Mouse (Mus musculus) liver, adult 2 months (tissue): ENCODE data around the gene Rpia. TPM values are rescaled to one million over a fixed set of nuclear protein-coding genes. Genes with fewer than 3 reads are reported as not detected.

Source experiments
- DNase-seq: peaks from one replicate; pipeline ENCODE4 v3.0.0-alpha.2; 2011; ENCODE audit warnings: low read depth, low spot score; ENCODE audit errors: extremely low read depth
- H3K27ac ChIP-seq: fragments of 200-500 bp; replicated peaks from 2 replicates; pipeline ENCODE4 v1.5.1; 2012; ENCODE audit warnings: low read depth, mild to moderate bottlenecking, control low read depth, inconsistent platforms, low read length; ENCODE audit not compliant: insufficient read depth
- H3K27me3 ChIP-seq: fragments of 200-500 bp; 2 replicates; pipeline ENCODE4 v1.6.1; 2012; ENCODE audit warnings: mild to moderate bottlenecking, moderate library complexity, low read length, inconsistent platforms; ENCODE audit not compliant: control insufficient read depth, insufficient read depth
- H3K36me3 ChIP-seq: fragments of 200-500 bp; 2 replicates; pipeline ENCODE4 v1.6.1; 2012; ENCODE audit warnings: low read length, inconsistent platforms; ENCODE audit not compliant: control insufficient read depth, insufficient read depth
- H3K4me1 ChIP-seq: fragments of 200-500 bp; 2 replicates; pipeline ENCODE4 v1.6.1; 2011; ENCODE audit warnings: low read length; ENCODE audit not compliant: control insufficient read depth, insufficient read depth
- H3K4me3 ChIP-seq: fragments of 200-500 bp; 2 replicates; pipeline ENCODE4 v1.5.1; 2011; ENCODE audit warnings: low read depth, mild to moderate bottlenecking, control low read depth, low read length, moderate library complexity; ENCODE audit not compliant: insufficient read depth
- H3K79me2 ChIP-seq: fragments of 200-500 bp; 2 replicates; pipeline ENCODE4 v1.6.1; 2012; ENCODE audit warnings: inconsistent platforms, mild to moderate bottlenecking, low read length, moderate library complexity; ENCODE audit not compliant: control insufficient read depth, insufficient read depth
- H3K9ac ChIP-seq: fragments of 200-500 bp; 2 replicates; pipeline ENCODE4 v1.6.1; 2012; ENCODE audit warnings: low read depth, mild to moderate bottlenecking, control low read depth, inconsistent platforms, low read length
- CTCF ChIP-seq: fragments of 200-500 bp; IDR thresholded peaks from 2 replicates; pipeline ENCODE4 v1.5.1; 2011; ENCODE audit warnings: low read depth, low read length, control low read depth
- POLR2A ChIP-seq: fragments of 200-500 bp; IDR thresholded peaks from 2 replicates; pipeline ENCODE4 v1.6.1; 2011; ENCODE audit warnings: low read length, control low read depth; ENCODE audit not compliant: insufficient read depth; ENCODE audit errors: extremely low read depth
- WGBS: fragments of 180-500 bp; shearing (Covaris S2); methylation state at CpG from one replicate; pipeline ENCODE4 v1.1.7; 2018; 5-methylcytosine and 5-hydroxymethylcytosine counted together
- polyA plus RNA-seq: library from polyadenylated mRNA; depleted of rRNA; stranded (reverse); fragments of >200 nt; gene quantifications from 2 replicates; pipeline ENCODE4 v1.2.3, GENCODE M21; 2012
- total RNA-seq: library from RNA; depleted of rRNA; stranded (reverse); fragments of >200 nt; gene quantifications from 2 replicates; pipeline ENCODE4 v1.2.3, GENCODE M21; 2014

The Rpia gene
- total and polyA plus RNA-seq, 2 experiments, result 2.0 to 3.0 TPM

- H3K4me3 ChIP-seq, result no peak overlapping the region
- no peaks in the 10 kb centered on the region for H3K4me1 ChIP-seq
- H3K36me3 ChIP-seq, result peaks cover 35% of the 10 kb centered on the region
- no peaks in the 10 kb centered on the region for H3K79me2 ChIP-seq
- H3K27ac ChIP-seq, result no peak overlapping the region
- WGBS, result 67% methylated on average over 2 of the region's 2 CpGs
- DNase-seq, result no peak
- no peak overlapping the region for H3K9ac ChIP-seq
- no peaks in the 10 kb centered on the region for H3K27me3 ChIP-seq
- TF ChIP-seq CTCF (no peak), POLR2A (no peak)
Measured at GRCm38 (mm10) chr6:70774372-70774771, 17.7 kb downstream of the Rpia start.

- H3K4me1 ChIP-seq, result no peaks in the 10 kb centered on the region
- H3K27ac ChIP-seq, result no peak overlapping the region
- H3K4me3 ChIP-seq, result no peak overlapping the region
- H3K79me2 ChIP-seq, result no peaks in the 10 kb centered on the region
- DNase-seq, result peak; percentile 24
- 70% methylated on average over 5 of the region's 5 CpGs for WGBS
- no peaks in the 10 kb centered on the region for H3K27me3 ChIP-seq
- no peak overlapping the region for H3K9ac ChIP-seq
- TF ChIP-seq CTCF (no peak), POLR2A (no peak)
- peaks cover 35% of the 10 kb centered on the region for H3K36me3 ChIP-seq
Measured at GRCm38 (mm10) chr6:70773769-70774168, 18.3 kb downstream of the Rpia start.

- Histone ChIP-seq H3K4me1 (no peaks in the 10 kb centered on the region), H3K27ac (no peak overlapping the region), H3K9ac (no peak overlapping the region), H3K36me3 (peaks cover 45% of the 10 kb centered on the region), H3K27me3 (no peaks in the 10 kb centered on the region), H3K4me3 (no peak overlapping the region), H3K79me2 (no peaks in the 10 kb centered on the region)
- WGBS, result 49% methylated on average over 6 of the region's 6 CpGs
- DNase-seq, result peak; percentile 36
- peak; percentile 95 for TF ChIP-seq CTCF
- TF ChIP-seq POLR2A, result no peak
Measured at GRCm38 (mm10) chr6:70768769-70769168, 23.3 kb downstream of the Rpia start.

GRCm38 (mm10) chr6:70765076-70765475 lies 27.0 kb downstream of the Rpia start:
- no peaks in the 10 kb centered on the region for H3K4me1 ChIP-seq
- 90% methylated on average over 8 of the region's 8 CpGs for whole genome bisulfite sequencing
- no peak overlapping the region for H3K27ac ChIP-seq

GRCm38 (mm10) chr6:70764551-70764950 lies 27.5 kb downstream of the Rpia start:
- no peaks in the 10 kb centered on the region for H3K79me2 ChIP-seq
- H3K27me3 ChIP-seq, result no peaks in the 10 kb centered on the region
- H3K27ac ChIP-seq, result no peak overlapping the region
- no peak for DNase-seq
- WGBS, result 71% methylated on average over 5 of the region's 5 CpGs
- H3K4me3 ChIP-seq, result no peak overlapping the region
- no peak overlapping the region for H3K9ac ChIP-seq
- no peak for TF ChIP-seq POLR2A
- peaks cover 22% of the 10 kb centered on the region for H3K36me3 ChIP-seq
- no peaks in the 10 kb centered on the region for H3K4me1 ChIP-seq

More at GRCm38 (mm10) chr6:70765076-70765475, 27.0 kb downstream of the Rpia start:
- no peak for DNase-seq
- Histone ChIP-seq H3K9ac (no peak overlapping the region), H3K4me3 (no peak overlapping the region), H3K79me2 (no peaks in the 10 kb centered on the region), H3K27me3 (no peaks in the 10 kb centered on the region), H3K36me3 (peaks cover 25% of the 10 kb centered on the region)
- TF ChIP-seq CTCF (no peak), POLR2A (no peak)

GRCm38 (mm10) chr6:70763881-70764280 lies 28.2 kb downstream of the Rpia start:
- Histone ChIP-seq H3K9ac (no peak overlapping the region), H3K4me3 (no peak overlapping the region), H3K36me3 (peaks cover 22% of the 10 kb centered on the region), H3K4me1 (no peaks in the 10 kb centered on the region), H3K27ac (no peak overlapping the region), H3K27me3 (no peaks in the 10 kb centered on the region), H3K79me2 (no peaks in the 10 kb centered on the region)
- TF ChIP-seq CTCF (no peak), POLR2A (no peak)
- WGBS, result 87% methylated on average over 4 of the region's 4 CpGs
- DNase-seq, result no peak
